Mouse (Mus musculus) WW6 (cell line): Measurements from ENCODE around the gene Retreg2.

ENCODE experiments used
- DNase-seq: peaks from one replicate; pipeline ENCODE4 v3.0.0-alpha.2; 2013; ENCODE audit warnings: low read depth, low spot score

The Retreg2 gene

DNA sequence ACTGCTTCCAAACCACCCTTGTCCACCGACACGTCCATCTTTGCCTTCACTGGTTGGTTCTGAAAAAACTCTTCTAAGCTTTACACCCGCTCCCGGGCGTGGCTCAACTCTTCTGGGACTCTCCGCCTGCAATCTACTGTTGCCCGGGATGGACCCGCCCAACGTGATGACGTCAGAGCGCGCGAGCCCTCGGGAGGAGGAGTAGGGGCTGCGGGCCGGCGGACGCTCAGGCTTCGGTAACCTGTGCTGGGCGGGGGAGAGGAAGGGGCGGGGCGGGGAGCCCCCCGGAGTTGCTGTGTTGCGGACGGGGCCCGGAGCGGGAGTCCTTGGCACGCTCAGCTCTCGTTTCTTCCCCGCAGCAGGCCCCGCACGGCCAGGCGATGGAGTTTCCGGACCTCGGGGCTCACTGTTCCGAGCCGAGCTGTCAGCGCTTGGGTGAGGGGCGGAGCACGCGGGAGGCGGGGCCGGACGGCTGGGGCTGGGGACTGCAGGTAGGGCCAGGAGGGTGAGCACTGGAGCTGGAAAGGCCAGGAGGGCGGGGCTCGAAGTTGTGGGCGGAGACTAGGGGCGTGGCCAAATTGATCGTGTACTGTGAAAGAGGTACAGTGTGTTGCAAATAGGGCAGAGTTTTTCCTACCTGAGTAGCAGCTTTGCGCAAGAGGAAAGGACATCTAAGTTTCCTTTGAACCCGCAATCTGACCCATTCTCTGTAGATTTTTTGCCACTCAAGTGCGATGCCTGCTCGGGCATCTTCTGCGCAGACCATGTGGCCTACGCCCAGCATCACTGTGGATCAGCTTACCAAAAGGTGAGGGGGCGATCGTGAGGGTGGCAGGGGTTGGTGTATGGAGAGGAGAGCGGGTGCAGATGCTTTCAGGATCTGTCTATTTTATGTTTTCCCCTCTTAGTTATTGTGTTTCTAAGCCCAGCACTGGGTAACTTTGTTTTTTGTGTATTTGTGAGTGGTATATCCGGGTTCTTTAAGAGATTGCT is 26.2 kb downstream of the Retreg2 start, which contains the start of gene Zfand2b:
Gene Zfand2b, plus strand, starts transcription at position 175 of the 993 bp plus-strand sequence.
- DNase-seq = peak; percentile 90

DNA sequence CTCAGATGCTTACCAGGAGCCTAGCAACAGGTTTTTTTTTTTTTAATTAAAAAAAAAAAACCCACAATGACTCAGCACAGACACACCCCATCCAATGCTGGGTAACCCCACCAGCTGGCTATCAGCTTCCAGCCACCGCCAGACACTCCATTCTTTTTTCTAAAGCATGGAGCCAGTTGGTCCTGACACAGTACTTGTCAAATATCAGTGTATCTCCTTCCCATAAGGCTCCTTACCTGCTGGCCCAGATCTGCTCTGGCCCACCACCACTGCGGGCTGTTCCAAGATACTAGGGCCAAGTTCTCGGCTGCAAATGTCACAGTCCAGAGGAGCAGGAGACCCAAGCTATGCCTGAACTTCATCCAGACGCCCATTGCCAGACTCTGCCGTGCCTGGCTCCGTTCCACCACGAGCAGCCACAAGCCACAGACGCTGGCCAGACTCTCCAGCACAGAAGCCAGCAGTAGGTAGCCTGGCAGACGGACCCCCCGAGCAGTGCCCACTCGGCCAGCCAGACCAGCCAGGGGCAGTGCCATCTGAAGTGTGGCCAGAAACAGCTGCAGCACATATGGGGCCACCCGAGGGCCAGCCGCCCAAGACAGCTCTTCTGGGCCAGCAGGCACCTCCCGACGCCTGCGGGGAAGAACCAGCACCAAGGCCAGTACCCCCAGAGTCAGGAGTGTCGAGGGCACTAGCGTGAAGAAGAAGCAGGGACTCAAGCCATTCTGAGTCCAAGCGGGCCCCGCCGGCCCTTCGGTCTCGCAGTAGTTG is 36.9 kb downstream of the Retreg2 start:
- no peak for DNase-seq

DNA sequence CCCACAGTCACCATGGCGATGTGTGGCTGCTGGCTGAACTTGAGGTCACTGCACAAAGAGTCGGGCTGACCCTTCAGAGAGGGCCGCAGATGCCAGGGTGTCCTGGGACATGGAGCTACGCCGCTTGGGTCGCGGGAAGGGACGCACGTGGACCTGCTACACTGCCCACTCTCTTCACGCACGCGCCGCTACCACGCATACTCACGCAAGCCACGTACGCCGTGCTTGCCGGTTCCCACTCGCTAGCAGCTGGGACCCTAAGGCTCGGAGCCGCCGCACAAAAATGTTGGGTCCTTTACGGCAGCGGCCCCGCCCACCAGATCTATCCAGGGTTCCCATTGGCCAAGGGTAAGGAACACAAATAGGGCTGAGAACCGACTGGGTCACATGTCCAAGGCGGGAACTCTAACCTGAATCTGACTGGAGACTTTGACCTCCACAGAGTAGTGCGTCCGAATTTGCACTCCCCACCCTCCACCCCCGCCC is 37.6 kb downstream of the Retreg2 start, which contains the start of gene Abcb6:
Gene Abcb6, minus strand, starts transcription at position 288 of the 486 bp plus-strand sequence.
- DNase-seq = peak; percentile 72

DNA sequence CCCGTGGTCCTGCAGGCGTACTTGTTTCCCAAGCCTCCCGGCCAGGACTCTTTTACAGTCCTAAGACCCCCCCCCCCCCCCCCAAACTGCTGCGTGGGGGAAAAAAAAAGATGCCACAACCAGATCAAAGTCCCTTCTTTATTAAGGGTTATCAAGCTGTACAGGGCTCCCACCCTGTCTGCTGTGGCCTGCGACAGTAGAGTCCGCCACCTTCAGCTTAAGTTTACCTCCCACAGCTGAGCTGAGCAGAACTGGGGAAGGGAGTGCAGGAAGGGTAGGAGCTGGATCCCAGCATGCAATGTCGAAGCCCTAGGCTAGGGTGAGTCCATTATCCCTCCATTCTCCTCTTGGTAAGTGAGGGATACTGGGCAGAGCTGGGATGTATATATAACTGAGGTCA is 38.2 kb downstream of the Retreg2 start:
- DNase-seq = no peak

DNA sequence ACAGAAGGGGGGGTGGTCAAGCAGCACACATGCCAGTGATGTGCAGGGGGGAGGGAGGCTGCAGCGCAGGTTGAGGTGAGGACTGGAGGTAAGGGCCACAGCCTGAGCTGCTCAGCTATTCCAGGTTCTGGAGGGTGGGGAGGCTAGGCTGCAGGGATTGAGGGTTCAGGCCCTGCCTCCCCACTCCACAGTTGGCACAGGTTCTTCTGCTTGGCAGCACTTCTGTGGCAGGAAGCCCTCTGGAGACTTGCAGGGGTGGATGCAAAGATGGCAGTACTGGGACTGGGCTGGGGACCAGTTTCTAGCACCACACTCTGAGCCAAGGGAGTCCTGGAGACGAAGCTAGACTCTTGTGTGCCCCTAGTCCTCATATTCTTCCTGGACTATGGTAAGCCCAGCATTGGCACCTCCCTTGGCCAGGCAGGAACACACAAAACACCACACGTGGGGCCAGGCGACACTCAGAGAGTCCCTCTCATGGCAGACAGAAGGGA is 38.8 kb downstream of the Retreg2 start:
- DNase-seq = no peak

DNA sequence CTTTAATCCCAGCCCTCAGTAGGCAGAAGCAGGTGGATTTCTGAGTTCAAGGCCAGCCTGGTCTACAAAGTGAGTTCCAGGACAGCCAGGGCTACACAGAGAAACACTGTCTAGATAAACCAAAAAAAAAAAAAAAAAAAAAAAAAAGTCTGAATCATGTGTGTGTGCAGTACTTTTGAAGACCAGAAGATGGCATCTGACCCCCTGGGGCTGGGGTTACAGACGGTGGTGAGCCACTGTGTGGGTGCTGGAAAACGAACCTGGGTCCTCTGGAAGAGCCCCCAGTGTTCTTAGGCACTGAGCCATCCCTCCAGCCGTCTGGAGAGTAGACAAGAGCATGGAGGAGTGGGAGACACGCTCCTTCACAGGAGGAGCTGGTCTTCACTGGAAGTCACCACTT is 39.6 kb downstream of the Retreg2 start:
- DNase-seq = no peak

DNA sequence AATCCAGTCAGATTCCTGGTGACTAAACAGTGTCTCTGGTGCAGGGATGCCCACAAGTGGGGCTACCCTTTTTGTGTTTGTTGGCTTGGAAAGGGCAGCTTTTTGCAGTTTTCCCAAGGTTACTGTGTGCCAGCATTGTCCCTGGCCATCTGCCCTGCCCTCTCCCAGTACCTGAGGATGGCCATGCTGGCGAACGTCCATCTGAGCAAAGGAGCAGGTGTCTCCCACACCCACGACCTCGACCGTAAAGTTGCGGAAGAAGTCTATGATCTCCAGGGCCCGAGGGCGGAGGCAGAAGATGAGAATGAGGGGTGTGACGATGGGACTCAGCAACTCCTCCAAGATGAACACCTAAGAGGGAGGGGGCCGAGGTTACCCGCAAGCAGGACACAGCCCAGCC is 42.9 kb downstream of the Retreg2 start:
- DNase-seq = no peak

DNA sequence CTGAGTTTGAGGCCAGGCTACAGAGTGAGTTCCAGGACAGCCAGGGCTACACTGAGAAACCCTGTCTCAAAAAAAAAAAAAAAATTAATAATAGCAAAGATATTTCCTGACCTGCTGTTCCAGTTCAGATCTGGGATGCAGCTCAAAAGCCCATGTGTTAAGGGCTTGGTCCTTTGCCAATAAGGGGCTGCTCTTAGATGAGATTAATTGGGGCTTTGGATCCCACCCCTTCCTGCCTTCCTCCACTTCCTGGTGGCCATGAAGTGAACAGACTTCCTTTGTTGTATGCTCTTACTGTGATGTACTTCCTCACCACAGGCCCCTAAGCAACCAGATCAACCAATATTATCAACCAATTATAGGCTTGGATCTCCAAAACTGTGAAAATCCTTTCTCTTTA is 44.5 kb downstream of the Retreg2 start:
- no peak for DNase-seq

DNA sequence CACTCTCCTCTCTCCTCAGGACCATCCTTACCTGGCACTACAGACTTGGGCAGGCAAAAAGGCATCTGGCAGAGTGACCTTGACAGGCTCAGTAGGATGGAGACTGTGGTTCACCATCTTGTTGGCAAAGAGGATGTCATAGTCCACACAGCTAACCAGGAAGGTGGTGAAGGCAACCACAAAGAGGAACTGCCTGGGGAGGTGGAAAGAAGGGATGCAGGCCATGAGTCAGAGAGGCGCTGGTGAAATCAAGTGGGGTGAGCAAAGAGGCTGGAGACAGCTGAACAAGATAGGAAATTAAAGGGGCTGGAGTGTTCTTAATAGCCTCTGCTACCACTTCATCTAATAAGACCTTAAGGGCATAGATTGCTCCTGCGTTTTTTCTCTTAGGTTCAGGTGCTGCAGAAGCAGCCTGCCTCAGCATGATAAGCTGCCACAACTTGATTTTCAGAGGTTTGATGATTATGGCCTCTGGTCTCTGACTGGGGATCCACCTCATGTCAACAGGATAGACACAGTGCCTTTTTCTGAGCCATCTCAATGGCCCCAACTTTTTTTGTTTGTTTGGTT is 45.4 kb downstream of the Retreg2 start:
- DNase-seq = no peak

DNA sequence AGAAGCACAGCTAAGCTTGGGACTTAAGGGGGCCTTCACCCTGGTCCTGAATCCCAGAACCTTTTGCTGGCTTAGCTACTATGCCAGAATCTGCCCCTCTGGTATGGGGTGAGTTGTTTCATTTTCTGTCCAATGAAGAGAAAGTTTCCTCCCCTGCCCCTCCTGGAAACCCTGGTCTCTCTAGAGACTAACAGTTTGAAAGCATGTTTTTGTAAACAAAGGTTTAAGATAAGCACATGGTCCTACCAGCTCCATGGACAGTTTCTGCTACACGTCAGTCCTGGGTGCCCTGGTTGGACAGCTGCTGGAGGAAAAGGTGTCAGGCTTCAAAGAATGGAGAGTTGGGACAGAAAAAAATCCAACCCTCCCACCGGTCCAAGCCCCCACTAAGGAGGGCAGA is 48.0 kb downstream of the Retreg2 start:
- DNase-seq = no peak

DNA sequence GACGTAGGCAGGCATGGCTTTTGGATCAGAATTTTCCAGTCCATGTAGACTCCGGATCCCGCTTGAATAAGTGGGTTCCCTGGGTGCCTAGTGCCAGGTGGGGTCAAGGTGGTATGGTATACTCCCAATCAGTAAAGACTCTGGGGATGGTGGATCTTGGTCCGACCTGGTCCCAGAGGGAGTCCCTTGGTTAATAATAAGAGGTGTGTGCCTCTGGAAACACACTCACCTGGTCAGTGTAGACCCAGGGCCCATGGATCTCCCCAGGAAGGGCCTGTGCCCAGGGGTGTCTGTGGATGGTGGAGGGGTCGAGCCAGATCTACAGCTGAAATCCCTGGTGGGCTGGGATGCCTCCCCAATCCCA is 48.7 kb downstream of the Retreg2 start:
- DNase-seq = no peak

DNA sequence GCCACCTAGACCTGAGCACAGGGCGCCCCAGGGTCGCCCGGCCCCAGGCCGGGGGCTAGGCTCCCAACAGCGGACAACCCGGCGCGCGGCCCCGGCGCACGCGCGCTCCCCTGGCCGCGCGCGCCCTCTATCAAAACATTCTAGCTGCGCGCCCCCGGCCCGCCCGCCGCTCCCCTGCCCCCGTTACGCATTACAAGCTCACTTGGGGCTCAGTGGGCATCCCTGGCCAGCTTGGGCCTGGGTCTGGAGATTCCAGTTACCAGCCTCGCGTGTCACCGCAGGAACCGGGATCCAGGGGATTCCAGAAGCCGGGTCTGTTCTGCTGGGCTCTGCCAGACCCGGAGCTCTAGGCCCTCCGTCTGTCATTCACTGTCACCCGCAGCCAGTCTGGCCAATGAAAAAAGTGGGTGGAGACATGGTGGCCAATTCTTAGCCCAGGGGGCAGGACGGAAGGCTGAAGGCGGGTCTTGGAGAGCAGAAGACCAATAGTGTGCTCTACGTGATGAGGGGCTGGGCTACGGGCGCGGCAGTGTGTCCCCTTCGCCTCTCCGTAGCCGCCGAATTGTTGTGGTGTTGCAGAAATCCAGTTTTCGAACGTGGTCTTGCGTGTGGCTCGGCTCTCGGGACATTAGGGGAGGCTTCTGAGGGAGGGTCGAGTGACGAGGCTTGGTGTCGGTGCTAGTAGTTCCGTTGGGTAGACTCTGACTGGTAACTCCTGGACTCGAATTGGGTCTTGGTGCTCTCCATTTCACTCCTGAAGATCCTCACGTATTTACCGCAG is 49.2 kb downstream of the Retreg2 start, which contains the start of the genes Ankzf1 and Atg9a:
Gene Ankzf1, plus strand, starts transcription at position 530 of the 781 bp plus-strand sequence.
Gene Atg9a, minus strand, starts transcription at position 575 of the 781 bp plus-strand sequence.
- DNase-seq = peak; percentile 95

DNA sequence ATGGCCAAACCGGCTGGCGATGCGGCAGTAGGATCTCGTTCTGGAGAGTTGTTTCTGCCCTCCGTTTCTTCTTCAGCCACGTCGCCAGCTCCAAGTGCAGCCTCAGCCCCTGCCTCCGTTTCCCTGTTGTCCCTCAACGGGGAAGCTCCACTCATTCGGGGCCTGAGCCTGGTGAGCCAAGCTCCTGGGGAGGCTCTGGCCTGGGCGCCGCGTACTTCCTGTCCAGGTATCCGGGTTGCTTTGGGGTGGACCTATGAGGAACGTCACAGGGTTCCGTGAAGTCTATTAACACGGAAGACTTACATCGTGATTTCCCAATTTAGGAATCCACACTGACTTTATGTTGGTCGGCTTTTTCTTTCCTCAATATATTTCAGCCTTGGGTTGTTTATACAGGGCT is 49.9 kb downstream of the Retreg2 start:
- no peak for DNase-seq
